Mouse (Mus musculus) cerebellum, adult 2 months (tissue): ENCODE data around the gene Eif4h.

Experiments used
- CTCF ChIP-seq: fragments of 200-500 bp; IDR thresholded peaks from 2 replicates; pipeline ENCODE4 v1.5.1; 2011; ENCODE audit warnings: low read depth, mild to moderate bottlenecking, control low read depth, low read length, moderate library complexity, borderline replicate concordance; ENCODE audit not compliant: insufficient read depth
- POLR2A ChIP-seq: fragments of 200-500 bp; IDR thresholded peaks from 2 replicates; pipeline ENCODE4 v1.6.1; 2011; ENCODE audit warnings: low read length, control low read depth, borderline replicate concordance; ENCODE audit not compliant: insufficient read depth

- TF ChIP-seq POLR2A (no peak), CTCF (no peak)
These were observed 61.8 kb downstream of the Eif4h start for GRCm38 (mm10) chr5:134577534-134577933.
